Mouse (Mus musculus) layer of hippocampus, postnatal 14 days (tissue): ENCODE results near the gene Wdr27. TPM values are rescaled to one million over a fixed set of nuclear protein-coding genes. Genes with fewer than 3 reads are reported as not detected.
"Not testable (repeated sequence)": the region's sequence is repeated elsewhere in the genome, so short reads cannot be mapped to it uniquely, and the experiment has no call there.

Experiments used
- DNase-seq, 2 experiments: peaks; one replicate each; pipeline ENCODE4 v3.0.0; 2021 to 2022; ENCODE audit warnings: low spot score in 2 of 2, mixed read lengths in 1 of 2
- total RNA-seq, 2 experiments: library from RNA; stranded (reverse); gene quantifications; 2 replicates each; pipeline ENCODE4 v1.2.3; 2021

The Wdr27 gene
- total RNA-seq, 2 experiments from 2014 or later: 4.1 to 4.9 TPM

- not testable (repeated sequence) for DNase-seq
Observed at GRCm38 (mm10) chr17:14935280-14935679, 7.7 kb downstream of the Wdr27 start.

- no peak for DNase-seq
Observed at GRCm38 (mm10) chr17:14931469-14931868, 11.5 kb downstream of the Wdr27 start.

- DNase-seq: no peak
Observed at GRCm38 (mm10) chr17:14930697-14931096, 12.3 kb downstream of the Wdr27 start.

GRCm38 (mm10) chr17:14928631-14929030 lies 14.3 kb downstream of the Wdr27 start:
- DNase-seq: no peak

GRCm38 (mm10) chr17:14927644-14928218 lies 15.2 kb downstream of the Wdr27 start:
- no peak for DNase-seq

- DNase-seq: no peak
Observed at GRCm38 (mm10) chr17:14921582-14921981, 21.4 kb downstream of the Wdr27 start.

GRCm38 (mm10) chr17:14917866-14918265 lies 25.1 kb downstream of the Wdr27 start:
- no peak for DNase-seq

- no peak for DNase-seq
Observed at GRCm38 (mm10) chr17:14914401-14914800, 28.6 kb downstream of the Wdr27 start.

- DNase-seq: no peak
Observed at GRCm38 (mm10) chr17:14912981-14913380, 30.0 kb downstream of the Wdr27 start.

- no peak for DNase-seq
Observed at GRCm38 (mm10) chr17:14912420-14912819, 30.5 kb downstream of the Wdr27 start.

GRCm38 (mm10) chr17:14910771-14911170 lies 32.2 kb downstream of the Wdr27 start:
- no peak for DNase-seq

GRCm38 (mm10) chr17:14909331-14909730 lies 33.6 kb downstream of the Wdr27 start:
- DNase-seq: no peak

- no peak for DNase-seq
Observed at GRCm38 (mm10) chr17:14907136-14907535, 35.8 kb downstream of the Wdr27 start.

- DNase-seq: no peak
Observed at GRCm38 (mm10) chr17:14906611-14907010, 36.3 kb downstream of the Wdr27 start.

GRCm38 (mm10) chr17:14904637-14905265 lies 38.2 kb downstream of the Wdr27 start:
- DNase-seq: peak; percentile 84 to 87

- no peak for DNase-seq
Observed at GRCm38 (mm10) chr17:14904206-14904605, 38.8 kb downstream of the Wdr27 start.

- DNase-seq: no peak
Observed at GRCm38 (mm10) chr17:14903212-14903611, 39.7 kb downstream of the Wdr27 start.

GRCm38 (mm10) chr17:14898972-14899371 lies 44.0 kb downstream of the Wdr27 start:
- no peak for DNase-seq

- not testable (repeated sequence) for DNase-seq
Observed at GRCm38 (mm10) chr17:14895058-14895457, 47.9 kb downstream of the Wdr27 start.

- no peak for DNase-seq
Observed at GRCm38 (mm10) chr17:14886933-14887332, 56.0 kb downstream of the Wdr27 start.

- DNase-seq: no peak
Observed at GRCm38 (mm10) chr17:14874656-14875204, 68.2 kb downstream of the Wdr27 start.

- no peak for DNase-seq
Observed at GRCm38 (mm10) chr17:14860220-14860619, 82.7 kb downstream of the Wdr27 start.

- no peak for DNase-seq
Observed at GRCm38 (mm10) chr17:14847709-14848108, 95.2 kb downstream of the Wdr27 start.
